Mouse (Mus musculus) left cerebral cortex, adult 18-20 months (tissue): ENCODE results near the gene Tmem167b. TPM values are rescaled to one million over a fixed set of nuclear protein-coding genes. Genes with fewer than 3 reads are reported as not detected.

Experiments
- DNase-seq, 2 experiments: peaks; one replicate each; pipeline ENCODE4 v3.0.0; 2021 to 2022; ENCODE audit warnings: low spot score in 2 of 2, mixed read lengths in 1 of 2
- microRNA-seq, 2 experiments: library from miRNA; unstranded; fragments of <30 nt; microRNA quantifications; one replicate each; pipeline ENCODE4 v1.2.0; 2021
- total RNA-seq, 2 experiments: library from RNA; stranded (reverse); gene quantifications; 2 replicates each; pipeline ENCODE4 v1.2.3; 2021

Gene Tmem167b
- total RNA-seq, 2 experiments from 2014 or later = 45.2 to 45.4 TPM

GRCm38 (mm10) chr3:108542299-108542698 is 20.0 kb downstream of the Tmem167b start:
- DNase-seq = no peak

DNA sequence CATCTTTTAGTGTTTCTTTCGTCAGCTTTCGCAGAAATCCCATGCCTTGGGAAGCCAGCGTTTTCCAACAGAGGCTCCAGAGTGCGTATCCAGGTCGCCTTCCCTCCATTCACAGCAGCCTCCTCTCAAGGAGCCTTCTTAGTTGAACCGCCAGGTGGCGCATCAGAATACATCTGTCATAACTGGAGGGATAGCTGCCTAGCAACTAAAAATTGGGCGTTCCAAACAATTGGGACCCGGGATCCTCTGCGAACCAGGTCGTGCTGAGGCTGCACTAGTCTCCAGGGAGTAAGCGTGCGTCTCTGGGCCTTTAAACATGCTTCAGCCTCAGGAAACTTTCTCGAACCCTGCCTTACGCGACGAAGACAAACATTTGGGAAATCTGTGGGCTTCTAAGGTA is 25.0 kb downstream of the Tmem167b start:
- peak; percentile 92 to 93 for DNase-seq

DNA sequence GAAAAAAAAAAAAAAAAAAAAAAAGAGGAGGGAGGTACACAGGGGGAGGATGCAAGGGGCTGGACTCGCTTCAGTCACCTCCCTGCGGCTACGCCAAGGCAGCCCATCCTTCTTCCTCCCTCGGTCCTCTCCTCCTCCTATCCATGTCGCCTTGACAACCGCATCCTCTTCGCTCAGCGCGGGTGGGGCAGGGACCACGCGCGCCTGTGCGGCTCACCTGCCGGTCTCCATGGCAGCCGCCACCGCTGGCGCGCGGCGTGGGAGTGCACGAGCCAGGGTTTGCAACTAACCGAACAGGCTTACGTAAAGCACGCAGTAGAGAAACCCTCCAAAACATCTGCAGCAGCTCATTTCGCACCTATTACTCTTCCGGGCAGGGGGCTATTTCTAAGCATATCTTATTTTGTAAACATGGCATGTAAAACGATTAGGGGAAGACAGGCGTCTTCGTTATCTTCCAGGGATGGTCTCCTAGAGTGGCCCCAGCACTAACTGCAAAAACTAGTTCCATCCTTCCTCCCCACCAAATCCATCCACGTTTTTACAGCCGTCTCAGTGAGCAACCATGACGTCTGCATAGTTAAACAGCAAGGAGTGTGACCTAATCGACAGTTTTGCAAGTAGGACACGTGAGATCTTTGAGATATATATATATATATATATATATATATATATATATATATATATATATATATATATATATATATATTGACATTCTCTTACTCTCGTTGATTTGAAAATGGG is 25.6 kb downstream of the Tmem167b start, which contains the start of gene 5330417C22Rik:
Gene 5330417C22Rik (minus strand): TSS at position 20 of the 744 bp plus-strand sequence.
- peak; percentile 84 to 91 for DNase-seq

GRCm38 (mm10) chr3:108535896-108536516 is 26.3 kb downstream of the Tmem167b start:
- DNase-seq = peak in 1 of 2 experiments; percentile 23

GRCm38 (mm10) chr3:108533951-108534350 is 28.3 kb downstream of the Tmem167b start, which contains the start of gene 1700013F07Rik:
Gene 1700013F07Rik (plus strand): TSS chr3:108534150.
- no peak for DNase-seq

DNA sequence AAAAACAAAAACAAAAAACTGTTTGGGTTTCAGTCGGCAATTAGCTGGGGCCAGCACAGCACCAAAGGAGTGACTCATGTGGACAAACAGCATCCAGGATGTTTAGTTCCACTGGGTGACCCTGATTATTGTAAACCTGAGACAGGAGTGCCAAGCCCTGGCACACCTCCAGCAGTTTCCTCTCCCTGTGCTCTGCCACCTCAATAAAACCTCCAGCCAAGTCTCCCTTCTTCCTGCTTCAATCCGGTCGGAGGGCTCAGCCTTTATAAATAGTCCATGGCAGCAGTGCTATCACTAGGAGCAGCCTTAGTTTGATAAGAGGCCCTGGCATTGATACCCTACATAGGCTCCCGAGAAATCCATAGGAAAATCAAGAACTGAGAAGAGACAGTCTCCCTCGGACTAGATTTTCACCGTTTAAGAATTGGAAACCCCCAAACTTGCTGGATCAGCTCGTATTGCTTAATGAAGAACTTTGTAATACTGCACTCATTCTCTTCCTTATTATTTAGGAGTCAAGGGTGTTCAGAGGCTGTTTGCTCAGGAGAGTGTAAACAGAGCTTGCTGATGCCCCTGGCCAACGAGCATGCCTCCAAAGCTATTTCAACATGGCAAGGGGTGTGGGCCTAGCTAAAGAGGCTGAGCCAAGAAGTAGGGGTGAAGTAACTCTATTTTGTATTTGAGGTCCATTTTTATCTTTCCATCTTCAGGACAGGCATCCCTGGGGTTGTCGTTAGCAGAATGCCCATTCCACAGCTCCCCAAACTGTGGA is 29.0 kb downstream of the Tmem167b start:
- no peak for DNase-seq

DNA sequence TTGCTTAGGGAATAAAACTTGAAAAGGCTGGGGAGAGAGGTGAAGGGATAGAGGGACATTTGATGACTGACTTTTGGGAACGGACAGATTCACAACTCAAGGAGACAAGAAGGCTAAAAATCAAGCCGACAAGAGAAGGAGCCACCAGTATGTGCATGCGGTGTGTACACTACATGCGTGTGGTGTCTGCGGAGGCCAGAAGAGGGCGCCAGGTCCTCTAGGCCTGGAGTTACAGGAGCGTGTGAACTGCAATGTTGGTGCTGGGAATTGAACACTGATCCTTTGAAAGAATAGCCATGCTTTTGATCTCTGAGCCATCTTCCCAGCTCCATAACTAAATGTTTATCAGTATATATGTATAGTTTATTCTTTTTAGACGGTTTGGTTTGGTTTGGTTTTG is 33.8 kb downstream of the Tmem167b start:
- DNase-seq = no peak

GRCm38 (mm10) chr3:108523415-108523814 is 38.9 kb downstream of the Tmem167b start:
- DNase-seq = no peak

- no peak for DNase-seq
Measured at GRCm38 (mm10) chr3:108518276-108518675, 44.0 kb downstream of the Tmem167b start.

DNA sequence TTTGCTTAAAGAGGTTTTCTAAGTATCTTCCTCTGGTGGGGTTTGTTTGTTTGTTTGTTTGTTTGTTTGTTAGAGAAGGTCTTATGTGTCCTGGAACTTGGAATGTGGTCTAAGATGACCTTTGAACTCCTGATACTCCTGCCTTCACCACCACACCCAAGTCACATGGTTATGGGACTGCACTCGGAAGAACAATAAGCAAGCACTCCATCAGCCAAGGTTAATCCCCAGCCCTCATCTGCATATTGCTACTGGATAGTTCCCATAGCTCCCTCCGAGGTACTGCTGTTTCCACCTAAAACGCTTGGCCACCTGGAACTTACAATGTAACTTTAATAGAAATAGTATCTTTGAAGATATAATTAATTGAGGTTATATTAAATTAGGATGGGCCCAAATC is 48.8 kb downstream of the Tmem167b start:
- no peak for DNase-seq

DNA sequence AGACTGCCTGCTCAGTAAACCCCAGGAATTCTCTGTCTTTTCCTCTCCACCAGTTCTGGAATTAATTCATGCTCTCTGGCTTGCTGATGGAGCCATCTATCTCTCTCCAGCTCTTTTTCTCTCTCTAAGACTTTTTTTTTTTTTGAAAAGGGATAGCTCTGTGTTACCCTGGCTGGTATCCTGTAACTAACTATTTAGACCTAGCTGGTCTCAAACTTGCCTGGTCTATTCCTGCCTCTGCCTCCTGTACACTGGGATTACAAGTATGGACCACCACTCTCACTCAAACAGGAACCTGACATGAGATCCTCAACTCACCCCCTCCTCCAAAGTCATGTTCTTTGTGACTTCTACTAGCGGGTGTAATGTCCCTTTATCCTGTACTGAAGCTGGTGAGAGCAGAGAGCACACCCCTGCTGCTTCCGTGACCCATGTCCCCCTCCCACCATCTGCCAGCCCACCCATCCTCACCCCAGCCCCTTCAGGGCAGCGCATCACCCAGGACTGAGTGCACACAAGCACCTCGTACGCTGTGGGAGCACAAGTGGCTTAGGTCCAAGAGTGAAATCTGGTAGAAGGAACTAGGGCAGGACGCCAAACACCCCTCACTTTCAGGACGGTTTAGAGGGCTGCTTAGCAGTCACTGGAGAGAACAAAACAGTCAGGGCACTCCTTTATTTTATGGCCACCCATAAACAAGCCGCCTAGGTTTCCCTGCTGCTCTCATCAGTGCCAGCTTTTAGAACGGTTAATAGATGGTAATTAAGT is 51.4 kb downstream of the Tmem167b start:
- DNase-seq = peak in 1 of 2 experiments; percentile 22

- no peak for DNase-seq
Measured at GRCm38 (mm10) chr3:108510156-108510555, 52.1 kb downstream of the Tmem167b start.

GRCm38 (mm10) chr3:108508745-108509474 is 53.4 kb downstream of the Tmem167b start:
- no peak for DNase-seq

Small RNAs within 50 kb of the gene (microRNA-seq; reads per million reads assigned to microRNA genes)
- 0 reads per million in 2 experiments for gene Gm22860

Other genes with a start within 250 kb of the Tmem167b start
- under 1 TPM; 0.26 to 0.49 TPM for gene Mybphl, start 197.6 kb downstream of the Tmem167b start, total RNA-seq
- gene Psrc1, start 178.6 kb downstream of the Tmem167b start, total RNA-seq = 10 to 100 TPM; 17.8 to 18.1 TPM
- 100 to 1,000 TPM; 148 to 155 TPM for gene Celsr2, start 146.9 kb downstream of the Tmem167b start, total RNA-seq
- gene Sars, start 117.3 kb downstream of the Tmem167b start, total RNA-seq = 100 to 1,000 TPM; 244 to 258 TPM
- 1 to 10 TPM in 1 of 2 experiments, under 1 TPM in 1; 1.00 to 2.8 TPM for gene 1700013F07Rik, start 28.3 kb downstream of the Tmem167b start, total RNA-seq
- 10 to 100 TPM; 30.6 to 30.9 TPM for gene 5330417C22Rik, start 25.9 kb downstream of the Tmem167b start, total RNA-seq
- 10 to 100 TPM; 21.2 to 24.1 TPM for gene Taf13, start 9.2 kb upstream of the Tmem167b start, total RNA-seq
- 100 to 1,000 TPM; 123 to 138 TPM for gene Wdr47, start 28.8 kb upstream of the Tmem167b start, total RNA-seq
- gene Clcc1, start 91.4 kb upstream of the Tmem167b start, total RNA-seq = 10 to 100 TPM; 29.2 to 31.2 TPM
- 10 to 100 TPM; 14.7 to 18.8 TPM for gene Gpsm2, start 159.8 kb upstream of the Tmem167b start, total RNA-seq
- under 1 TPM in 1 of 2 experiments, not detected in 1; 0.12 TPM for gene Aknad1, start 177.2 kb upstream of the Tmem167b start, total RNA-seq